Mouse (Mus musculus) embryo, embryonic 11 days (tissue): Measurements from ENCODE around the gene Rab12.

ENCODE experiments used
- DNase-seq: peaks from one replicate; pipeline ENCODE4 v3.0.0-alpha.2; 2015

Gene Rab12

GRCm38 (mm10) chr17:66498598-66498997 is 20.9 kb downstream of the Rab12 start:
- no peak for DNase-seq

- no peak for DNase-seq
Observed at GRCm38 (mm10) chr17:66496589-66496988, 22.9 kb downstream of the Rab12 start.

DNA sequence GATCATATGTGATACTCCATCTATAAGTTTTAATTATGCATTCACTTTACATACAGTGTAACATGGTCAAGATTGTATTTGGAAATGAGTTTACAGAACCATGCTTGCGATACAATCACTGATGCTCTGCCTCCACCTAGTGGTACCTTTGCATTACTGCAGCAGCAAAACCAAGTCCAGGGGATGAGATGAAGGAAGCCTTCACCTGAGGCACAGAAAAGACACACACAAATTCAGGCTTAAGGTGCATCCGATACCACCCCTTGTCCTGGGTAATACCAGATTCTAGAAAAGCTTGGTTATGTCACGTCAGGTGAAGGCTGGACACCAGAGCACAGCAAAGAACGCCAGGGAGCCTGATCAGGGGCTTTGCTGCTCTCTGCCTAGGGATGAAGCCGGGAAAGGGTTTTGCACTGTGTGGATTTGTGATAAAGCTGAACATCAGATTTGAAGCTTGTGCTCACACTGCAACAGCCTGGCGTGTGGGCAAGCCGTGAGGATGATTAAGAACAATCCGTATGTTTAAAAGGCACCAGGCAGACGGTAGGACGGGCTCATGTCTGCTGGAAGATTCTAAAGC is 29.4 kb downstream of the Rab12 start:
- DNase-seq = peak; percentile 66

GRCm38 (mm10) chr17:66486576-66486975 is 33.0 kb downstream of the Rab12 start:
- no peak for DNase-seq

DNA sequence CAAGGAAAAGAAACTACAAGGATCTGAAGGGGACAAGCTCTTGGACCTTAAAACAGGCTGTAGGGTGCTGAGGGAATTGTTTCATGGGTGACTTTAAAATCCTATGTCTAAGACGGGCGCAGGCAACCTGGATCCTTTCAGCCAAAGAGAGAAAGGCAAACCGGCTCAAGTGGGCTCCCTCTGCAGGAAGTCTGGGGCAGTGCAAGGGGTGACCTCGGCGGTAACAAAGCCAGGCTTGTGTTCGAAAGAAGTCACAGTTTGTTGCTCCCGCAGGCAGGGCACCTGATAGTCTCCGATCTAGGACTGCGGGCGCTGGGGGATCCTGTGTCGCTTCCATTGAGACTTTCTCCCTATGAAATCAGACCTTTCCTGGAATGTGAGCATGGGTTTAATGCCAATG is 33.8 kb downstream of the Rab12 start:
- DNase-seq = peak; percentile 87

DNA sequence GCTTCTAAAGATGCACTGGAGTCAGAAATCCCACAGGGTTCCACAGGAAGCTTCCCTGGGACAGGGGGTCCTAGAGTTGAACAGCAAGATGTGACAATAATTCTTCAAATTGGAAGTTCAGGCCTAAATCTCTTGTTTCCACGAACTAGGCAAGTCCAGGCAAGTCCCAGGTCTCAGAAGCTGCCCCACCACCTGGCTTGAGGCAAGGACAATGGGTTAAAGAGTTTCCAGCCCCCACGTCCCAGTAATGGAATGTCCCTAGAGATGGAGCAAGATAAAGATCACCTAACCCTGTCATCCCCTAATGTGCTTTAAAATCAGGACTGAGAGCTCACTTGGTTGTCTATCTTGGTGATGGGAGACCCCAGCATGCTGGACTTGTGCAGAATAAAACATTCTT is 34.6 kb downstream of the Rab12 start:
- DNase-seq = no peak

DNA sequence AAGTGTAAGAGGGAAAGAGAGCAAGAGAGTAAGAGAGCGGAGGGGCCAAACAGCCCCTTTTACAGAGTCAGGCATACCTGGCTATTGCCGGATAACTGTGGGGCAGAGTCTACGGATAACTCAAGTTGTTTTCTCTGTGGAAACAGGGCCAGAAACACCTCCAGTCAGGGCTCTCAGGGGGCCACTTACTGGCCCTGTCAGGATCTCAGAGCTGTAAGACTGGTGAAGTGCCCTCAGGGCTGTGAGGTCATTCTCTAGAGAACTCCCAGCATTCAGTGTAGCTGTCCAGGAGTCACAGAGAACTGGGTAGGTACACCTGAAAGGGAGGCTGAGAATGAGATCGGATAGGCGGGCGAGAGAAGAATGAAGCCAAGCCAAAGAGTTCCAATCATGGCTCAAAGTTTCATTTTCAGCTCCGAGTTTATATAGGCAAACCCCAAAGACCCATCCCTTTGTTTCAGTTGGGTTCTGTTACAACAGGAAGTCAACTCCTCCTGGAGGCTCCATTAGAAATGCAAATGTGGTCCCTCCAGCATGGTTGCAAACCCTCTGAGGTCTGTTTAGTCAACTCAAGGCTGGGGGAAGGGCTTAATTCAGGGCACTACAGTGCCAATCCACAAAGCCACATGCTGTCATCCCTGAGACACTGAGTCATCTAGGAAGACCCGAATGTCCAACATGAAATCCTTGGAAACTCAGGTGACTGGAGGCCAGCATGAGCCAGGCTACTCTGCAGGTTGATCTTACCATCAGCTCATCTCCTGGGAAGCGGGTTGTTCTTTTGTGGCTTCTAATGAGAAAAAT is 35.7 kb downstream of the Rab12 start:
- DNase-seq = no peak

DNA sequence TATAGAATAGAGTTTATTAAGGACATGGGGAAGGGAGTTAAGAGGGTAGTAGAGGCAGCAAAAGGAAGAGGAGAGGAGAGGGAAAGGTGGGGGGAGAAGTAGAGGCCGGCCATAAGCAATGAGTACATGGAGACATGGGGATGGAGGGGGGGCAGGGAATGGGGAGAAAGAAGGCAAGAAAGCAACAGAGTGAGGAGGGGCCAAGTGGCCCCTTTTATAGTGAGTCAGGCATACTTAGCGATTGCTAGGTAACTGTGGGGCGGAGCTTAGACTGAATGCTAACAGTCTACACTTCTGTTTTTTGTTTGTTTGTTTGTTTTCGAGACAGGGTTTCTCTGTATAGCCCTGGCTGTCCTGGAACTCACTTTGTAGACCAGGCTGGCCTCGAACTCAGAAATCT is 38.2 kb downstream of the Rab12 start:
- no peak for DNase-seq

- no peak for DNase-seq
Observed at GRCm38 (mm10) chr17:66480491-66481278, 38.8 kb downstream of the Rab12 start.

DNA sequence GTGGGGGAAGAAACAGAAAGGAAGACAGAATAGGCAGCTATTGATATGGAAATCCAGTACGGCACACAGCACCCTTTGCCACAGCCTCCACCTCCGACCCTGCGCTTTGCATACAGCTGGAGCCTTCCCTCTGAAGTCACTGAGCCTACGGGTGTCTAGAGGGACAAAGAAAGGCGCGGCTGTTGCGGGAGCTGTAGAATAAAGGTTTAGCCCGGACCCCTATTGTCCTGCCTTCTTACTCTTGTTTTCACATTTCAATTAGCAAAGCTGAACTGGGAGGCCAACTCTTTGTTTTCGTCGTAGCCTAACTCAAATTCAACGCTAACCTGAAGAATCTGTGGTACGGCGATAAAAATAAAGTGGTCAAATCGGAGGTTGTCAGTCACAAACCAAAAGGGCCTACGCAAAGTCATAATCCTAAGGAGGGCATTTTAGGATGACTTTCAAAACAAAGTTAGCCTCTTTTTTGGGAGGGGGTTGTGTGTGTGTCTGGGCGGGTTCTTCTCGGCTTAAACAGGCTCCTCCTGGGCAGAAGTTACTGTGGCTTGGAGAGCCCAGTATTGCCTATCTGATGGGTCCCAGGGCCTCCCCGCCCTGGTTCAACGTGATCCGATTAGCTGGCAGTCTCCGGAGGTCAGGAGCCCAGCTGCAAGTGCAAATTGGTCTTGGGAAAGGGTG is 39.6 kb downstream of the Rab12 start:
- peak; percentile 86 for DNase-seq

GRCm38 (mm10) chr17:66479311-66479710 is 40.2 kb downstream of the Rab12 start:
- DNase-seq = peak; percentile 81

- DNase-seq = no peak
Observed at GRCm38 (mm10) chr17:66473205-66473604, 46.3 kb downstream of the Rab12 start.

GRCm38 (mm10) chr17:66471775-66472174 is 47.8 kb downstream of the Rab12 start:
- DNase-seq = no peak

DNA sequence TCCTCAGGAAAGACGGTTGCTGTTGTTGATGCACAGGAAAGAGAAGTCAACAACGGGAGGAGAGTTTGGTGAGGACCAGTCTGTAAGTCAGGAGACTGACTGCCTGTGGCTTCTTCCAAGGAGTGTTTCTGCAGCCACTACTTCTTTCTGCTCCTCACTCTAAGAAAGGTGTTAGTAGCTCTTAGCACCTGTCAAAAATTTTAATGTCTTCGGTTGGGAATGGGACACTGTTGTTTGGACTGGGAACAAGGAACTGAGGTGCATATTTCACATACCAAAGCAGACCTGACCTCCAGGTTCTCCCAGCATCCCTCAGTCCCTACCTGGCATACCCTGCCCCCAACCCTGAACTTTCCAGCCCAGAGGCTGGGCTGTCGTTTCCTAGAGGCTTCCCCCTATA is 48.3 kb downstream of the Rab12 start:
- DNase-seq = no peak

- DNase-seq = no peak
Observed at GRCm38 (mm10) chr17:66470020-66470419, 49.5 kb downstream of the Rab12 start.

DNA sequence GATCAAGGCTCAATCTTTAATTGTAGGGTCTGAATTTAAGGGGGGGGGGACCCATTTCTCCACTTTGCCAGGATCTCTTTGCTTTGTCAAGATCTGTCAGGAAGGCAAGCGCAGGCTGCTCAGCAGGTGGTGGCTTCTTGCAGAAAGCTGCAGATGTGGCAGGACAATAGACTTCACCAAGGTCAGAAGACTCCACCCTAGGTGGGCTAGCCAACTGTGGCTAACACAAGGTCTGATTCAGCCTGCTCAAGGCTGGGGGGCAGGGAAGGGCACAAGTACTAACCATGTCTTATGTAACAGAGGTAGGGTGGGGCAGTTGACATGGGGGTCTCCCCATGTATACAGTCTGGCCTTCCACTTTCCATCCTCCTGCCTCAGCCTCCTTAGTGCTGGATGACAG is 62.3 kb downstream of the Rab12 start:
- no peak for DNase-seq

DNA sequence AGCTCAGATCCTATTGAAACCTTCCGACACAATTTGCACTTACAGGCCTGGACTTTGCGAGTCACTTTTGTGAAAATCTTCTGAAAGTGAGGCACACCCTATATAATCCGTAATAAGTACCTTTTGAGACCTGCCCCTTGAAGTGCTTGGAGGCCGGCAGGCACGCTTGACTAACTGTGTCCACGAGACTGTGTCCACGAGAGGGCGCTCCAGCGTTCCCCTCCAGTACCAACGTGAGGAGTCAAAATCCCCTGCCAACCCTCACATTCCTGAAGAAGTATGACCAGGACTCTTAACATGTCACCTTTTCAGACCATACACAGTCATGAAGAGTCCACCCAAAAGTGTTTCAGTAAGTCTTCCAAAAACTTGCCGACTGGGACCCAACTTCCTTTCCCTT is 68.4 kb downstream of the Rab12 start:
- peak; percentile 93 for DNase-seq

DNA sequence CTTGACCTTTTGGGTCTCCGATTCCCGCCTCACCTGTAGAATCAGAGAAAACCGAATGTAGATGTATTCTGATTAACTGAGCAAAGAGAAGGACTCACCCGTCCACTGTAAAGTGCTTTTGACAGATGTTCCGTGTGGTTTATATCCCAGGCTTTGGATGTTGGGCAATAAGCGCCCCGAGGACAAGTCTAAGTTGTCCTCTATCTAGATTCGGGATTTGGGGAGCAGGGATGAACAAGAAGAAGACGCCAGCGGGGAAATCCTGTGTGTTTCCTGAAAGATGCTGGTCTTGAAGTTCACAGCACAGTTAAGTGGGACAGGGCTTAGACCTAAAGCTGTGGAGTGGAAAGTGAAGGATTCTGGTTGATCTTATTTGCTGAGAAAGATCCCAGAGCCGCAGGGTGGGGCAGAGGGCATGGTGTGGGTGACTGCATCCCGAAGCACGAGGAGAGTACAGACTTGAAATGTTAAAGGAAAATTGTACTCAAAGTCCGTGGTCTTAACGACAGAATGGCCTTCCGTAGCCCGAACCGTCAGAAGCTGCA is 68.9 kb downstream of the Rab12 start:
- no peak for DNase-seq

DNA sequence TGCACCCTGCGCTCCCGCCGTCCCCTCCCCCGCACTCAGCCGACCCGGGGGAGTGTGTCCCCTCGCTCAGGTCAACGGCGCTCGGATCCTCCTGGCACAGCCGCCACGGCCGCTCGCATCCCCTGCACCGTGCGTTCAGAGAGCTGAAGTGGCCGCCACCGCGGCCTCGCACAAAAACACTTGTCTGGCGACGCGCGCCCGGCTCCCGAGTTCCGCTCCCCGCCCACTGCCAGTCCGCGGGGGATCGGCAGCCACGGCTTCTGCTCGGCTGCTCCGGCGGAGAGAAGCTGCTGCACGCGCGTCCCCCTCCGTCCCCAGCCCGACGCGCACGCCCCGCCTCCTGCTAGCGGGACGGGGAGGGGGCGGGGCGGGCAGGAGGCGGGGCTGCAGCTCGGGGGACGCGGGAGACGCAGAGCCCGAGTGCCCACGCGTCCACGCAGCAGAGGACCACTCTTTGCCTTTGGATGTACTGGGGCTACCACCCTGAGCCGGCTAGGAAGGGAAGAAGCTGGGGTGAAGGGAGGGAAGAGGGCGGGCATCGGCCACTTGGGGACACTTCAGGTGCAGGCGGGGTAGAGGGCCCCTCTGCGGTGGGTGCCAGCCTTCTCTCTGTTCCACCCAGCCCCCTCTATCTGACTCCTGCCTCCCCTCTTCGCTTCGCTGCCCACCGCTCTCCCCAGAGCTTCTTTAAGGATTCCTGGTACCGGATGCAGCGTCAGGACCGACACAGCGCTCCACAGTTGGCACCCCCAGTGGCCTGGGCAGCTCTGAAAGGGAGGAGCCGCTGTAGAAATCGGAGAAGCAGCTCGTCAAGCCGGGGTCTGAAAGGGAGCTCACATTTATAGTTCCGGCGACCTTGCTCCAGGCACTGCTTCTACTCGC is 69.8 kb downstream of the Rab12 start, which contains the start of gene Mtcl1:
Gene Mtcl1 (minus strand): TSS at position 291 of the 882 bp plus-strand sequence.
- DNase-seq = peak; percentile 90

- DNase-seq = peak; percentile 71
Observed at GRCm38 (mm10) chr17:66448421-66449405, 70.8 kb downstream of the Rab12 start.

DNA sequence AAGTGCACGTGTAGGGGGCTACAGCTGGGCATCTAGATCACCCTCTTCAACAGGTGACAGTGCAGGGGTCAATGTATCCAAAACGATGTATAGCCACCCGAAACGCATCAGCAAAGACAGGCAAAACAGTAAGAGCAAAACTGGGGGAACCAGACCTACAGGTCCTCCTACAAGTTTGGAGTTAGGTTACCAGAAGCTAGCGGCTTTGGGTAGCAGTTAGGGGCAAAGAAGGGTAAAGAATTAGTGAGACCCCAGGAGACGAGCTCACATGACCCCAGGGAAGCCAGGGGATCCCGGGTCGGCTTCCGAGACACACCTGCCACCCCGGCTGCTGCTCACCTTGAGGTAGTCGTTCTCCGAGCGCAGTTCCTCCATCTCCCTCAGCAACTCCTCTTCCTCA is 71.6 kb downstream of the Rab12 start:
- no peak for DNase-seq
